ENCODE assay signal across 8 mouse cellular contexts in genomic region chr7:113609027-113609705, GRCm38 (mm10).
DNase-seq lines count a peak whose midpoint lies in the region; ATAC-seq and TF ChIP-seq lines count a peak whose summit lies in the region.

No protein-coding gene starts in this region.

- H3K9ac ChIP-seq in lung, postnatal 0 days (replicated peaks; ENCODE audit: low read depth), result no peak overlapping the region

- TF ChIP-seq POLR2A in cortical plate, adult 2 months (IDR thresholded peaks at IDR 0.05; ENCODE audit: extremely low read depth, insufficient read depth, low read length), result no peak

- TF ChIP-seq CTCF in cortical plate, adult 2 months (IDR thresholded peaks at IDR 0.05; ENCODE audit: extremely low read depth, insufficient read depth, low read length), result peak; percentile 43; the same call in 1 of the 2 replicates
- TF ChIP-seq CTCF in lung, postnatal 0 days (IDR thresholded peaks at IDR 0.05), result peak; percentile 69

- H3K9me3 ChIP-seq in lung, postnatal 0 days (ENCODE audit: low read length), result no peaks in the 10 kb centered on the region

- 23% methylated on average over 8 of the region's 8 CpGs for WGBS in lung, postnatal 0 days

- H3K4me2 ChIP-seq in lung, postnatal 0 days (replicated peaks; ENCODE audit: low read depth, low read length), result no peak overlapping the region

- no peak for TF ChIP-seq EP300 in lung, postnatal 0 days (IDR thresholded peaks at IDR 0.05)

- no peak overlapping the region for H3K4me3 ChIP-seq in cortical plate, adult 2 months (ENCODE audit: insufficient read depth, low read length)
- no peak overlapping the region for H3K4me3 ChIP-seq in lung, postnatal 0 days (ENCODE audit: low read depth, low read length)

- ATAC-seq in lung, postnatal 0 days, result no peak

- intact Hi-C loops in heart, postnatal 10 days (cut with DNase I), result loop anchor here (1.0 to 2.0 kb wide), 2 partner anchors 150 to 411 kb away; no protein-coding TSS in a partner anchor

- DNase-seq in urinary bladder, postnatal 14 days (ENCODE audit: low spot score), result peak; percentile 43
- no peak for DNase-seq in urinary bladder, postnatal 10 days (ENCODE audit: low spot score)
- DNase-seq in heart, postnatal 10 days, result peak; percentile 66 to 72
- DNase-seq in kidney, postnatal 4 days, result peak; percentile 34 to 66
- DNase-seq in lung, postnatal 0 days (ENCODE audit: low spot score), result peak; percentile 63
- peak; percentile 68 for DNase-seq in right cerebral cortex, adult 18-20 months
- DNase-seq in urinary bladder, postnatal 4 days (ENCODE audit: low spot score in 2 of 2), result no peak

- H3K27me3 ChIP-seq in lung, postnatal 0 days (replicated peaks; ENCODE audit: insufficient read depth, low read length), result no peaks in the 10 kb centered on the region

- no peaks in the 10 kb centered on the region for H3K36me3 ChIP-seq in lung, postnatal 0 days (ENCODE audit: insufficient read depth, low read length)

- no peak overlapping the region for H3K27ac ChIP-seq in cortical plate, adult 2 months (ENCODE audit: insufficient read depth, low read length)
- H3K27ac ChIP-seq in lung, postnatal 0 days (ENCODE audit: low read length), result no peak overlapping the region

- peaks cover 2% of the 10 kb centered on the region; the same call in 1 of the 2 replicates for H3K4me1 ChIP-seq in cortical plate, adult 2 months (ENCODE audit: control insufficient read depth, insufficient read depth, low read length)
- no peaks in the 10 kb centered on the region for H3K4me1 ChIP-seq in lung, postnatal 0 days (ENCODE audit: insufficient read depth, low read depth, low read length)

Comparison
In these comparisons a context has a peak if more than half of its experiments do, and no peak if none do; other contexts are left out.
1. DNase-seq: peak in urinary bladder, postnatal 14 days (single experiment), heart, postnatal 10 days (2 of 2), kidney, postnatal 4 days (2 of 2), lung, postnatal 0 days (single experiment) and right cerebral cortex, adult 18-20 months (single experiment); none in urinary bladder, postnatal 10 days (single experiment) and urinary bladder, postnatal 4 days (0 of 2).